Mouse (Mus musculus): Measurements from ENCODE around the gene Gli2.

Gene Gli2

DNA sequence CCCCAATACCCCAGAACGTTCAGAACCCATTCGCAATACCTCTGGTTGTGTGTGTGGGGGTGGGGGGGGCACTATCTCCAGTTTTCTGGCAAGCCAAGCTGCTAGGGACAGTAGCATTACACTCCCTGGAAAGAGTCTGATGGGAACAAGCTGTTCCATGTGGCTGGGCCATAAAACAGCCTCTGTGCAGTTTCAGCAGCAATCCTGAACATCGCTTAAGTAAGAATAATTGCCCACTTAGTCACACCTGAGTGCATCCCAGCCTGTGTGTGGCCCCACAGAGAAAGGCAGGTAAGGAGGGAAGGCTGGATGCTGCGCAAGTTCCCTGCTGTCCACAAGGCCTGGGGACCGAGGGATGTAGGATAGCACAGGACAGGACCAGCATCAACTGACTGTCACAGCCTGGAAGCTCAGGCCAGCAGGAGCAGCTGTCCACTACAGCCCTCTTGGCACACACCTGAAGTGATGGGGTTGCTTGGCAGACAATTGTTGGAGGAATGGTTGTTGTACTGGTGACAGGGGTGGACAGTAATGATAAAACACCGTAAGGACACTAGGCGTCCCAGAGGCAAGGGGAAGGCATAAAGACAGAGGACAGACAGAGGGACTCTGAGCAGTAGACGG, 58.8 kb downstream of the Gli2 start:
- no peak for DNase-seq

DNA sequence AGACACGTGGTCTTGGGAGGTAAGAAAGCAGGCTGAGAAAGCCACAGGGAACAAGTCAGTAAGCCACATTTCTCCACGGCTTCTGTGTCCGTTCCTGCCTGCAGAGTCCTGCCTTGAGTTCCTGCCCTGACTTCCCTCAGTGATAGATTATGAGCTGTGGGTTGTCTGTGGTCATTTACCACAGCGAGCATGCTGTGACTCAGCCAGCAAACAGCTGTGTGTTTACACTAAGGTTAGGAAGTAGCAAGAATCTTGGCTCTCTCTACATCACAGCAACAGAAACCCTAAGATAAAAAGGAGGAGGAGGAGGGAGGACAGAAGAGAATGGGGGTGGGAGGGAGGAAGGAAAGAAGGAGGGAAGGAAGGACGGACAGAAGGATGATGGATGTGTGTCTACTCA, 59.6 kb downstream of the Gli2 start:
- DNase-seq = no peak

DNA sequence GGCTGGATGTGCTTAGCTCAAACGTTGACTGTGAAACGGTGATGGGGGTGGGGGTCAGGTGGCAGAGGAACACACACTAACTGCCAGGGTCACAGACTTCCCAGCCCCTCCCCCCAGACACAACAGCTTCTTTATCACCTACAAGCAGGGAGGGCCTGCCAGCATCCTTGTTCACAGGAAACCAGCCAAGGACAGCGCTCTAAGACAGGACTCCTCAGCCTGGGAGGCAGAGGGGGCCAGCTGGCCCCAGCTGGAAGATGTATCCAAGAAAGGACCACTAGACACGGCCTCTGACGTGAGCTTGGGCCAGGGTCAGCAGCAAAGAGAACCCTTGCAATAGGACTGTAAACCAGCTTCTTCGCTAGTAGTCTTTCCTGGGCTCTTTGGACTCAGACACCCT, 65.1 kb downstream of the Gli2 start:
- no peak for DNase-seq

DNA sequence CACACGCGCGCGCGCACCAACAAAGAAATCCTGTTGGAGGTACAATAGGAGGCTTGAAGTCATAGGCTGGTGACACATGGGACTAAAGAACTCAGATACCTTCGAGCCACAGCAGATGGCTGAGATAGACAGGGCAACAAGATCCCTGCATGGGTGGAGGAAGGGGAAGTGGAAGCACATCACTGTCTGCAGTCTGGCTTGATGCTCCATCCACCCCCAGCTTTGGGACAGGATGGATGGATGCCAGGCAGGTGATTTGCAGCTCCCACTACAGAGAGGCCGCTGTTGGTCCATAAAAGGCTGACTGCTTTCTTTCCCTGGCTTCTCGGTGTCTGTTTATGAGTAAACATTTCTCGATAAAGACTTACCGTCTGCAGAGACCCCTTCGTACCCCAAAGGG, 65.9 kb downstream of the Gli2 start:
- DNase-seq = no peak

DNA sequence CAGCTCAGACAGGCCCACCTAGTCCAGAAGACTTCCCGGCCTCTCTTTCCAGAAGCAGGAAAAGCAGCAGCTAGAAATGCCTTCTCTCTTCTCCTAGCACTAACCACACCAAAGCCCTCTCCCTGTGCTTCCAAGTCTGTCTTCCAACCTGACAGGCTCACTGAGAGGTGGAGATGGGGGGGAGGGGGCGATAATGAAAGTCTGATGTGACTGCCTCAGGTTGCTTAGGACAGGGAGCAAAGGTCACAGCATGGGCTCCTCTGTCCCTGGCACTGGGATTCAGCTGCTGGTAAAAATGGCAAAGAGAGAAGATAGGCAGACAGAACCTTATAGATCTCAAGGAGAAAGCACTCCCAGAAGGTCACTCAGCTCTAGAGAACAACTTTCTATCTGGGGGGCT, 70.0 kb downstream of the Gli2 start:
- no peak for DNase-seq

DNA sequence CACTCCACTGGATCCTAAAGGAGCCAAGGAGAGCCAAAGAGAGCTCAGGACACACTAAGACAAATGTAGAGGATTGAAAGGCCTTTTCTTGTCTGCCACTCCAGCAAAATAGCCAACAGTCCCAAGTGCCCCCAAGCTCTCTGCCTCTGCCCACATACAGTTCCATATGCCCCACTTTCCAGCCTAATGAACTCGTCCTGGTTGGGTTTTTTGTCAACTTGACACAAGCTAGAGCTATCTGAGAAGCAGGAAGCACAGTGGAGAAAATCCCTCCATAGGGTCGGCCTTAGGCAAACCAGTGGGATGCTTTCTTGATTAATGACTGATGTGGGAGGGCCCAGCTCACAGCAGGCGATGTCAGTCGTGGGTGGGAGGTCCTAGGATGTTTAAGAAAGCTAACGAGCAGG, 70.6 kb downstream of the Gli2 start:
- no peak for DNase-seq

DNA sequence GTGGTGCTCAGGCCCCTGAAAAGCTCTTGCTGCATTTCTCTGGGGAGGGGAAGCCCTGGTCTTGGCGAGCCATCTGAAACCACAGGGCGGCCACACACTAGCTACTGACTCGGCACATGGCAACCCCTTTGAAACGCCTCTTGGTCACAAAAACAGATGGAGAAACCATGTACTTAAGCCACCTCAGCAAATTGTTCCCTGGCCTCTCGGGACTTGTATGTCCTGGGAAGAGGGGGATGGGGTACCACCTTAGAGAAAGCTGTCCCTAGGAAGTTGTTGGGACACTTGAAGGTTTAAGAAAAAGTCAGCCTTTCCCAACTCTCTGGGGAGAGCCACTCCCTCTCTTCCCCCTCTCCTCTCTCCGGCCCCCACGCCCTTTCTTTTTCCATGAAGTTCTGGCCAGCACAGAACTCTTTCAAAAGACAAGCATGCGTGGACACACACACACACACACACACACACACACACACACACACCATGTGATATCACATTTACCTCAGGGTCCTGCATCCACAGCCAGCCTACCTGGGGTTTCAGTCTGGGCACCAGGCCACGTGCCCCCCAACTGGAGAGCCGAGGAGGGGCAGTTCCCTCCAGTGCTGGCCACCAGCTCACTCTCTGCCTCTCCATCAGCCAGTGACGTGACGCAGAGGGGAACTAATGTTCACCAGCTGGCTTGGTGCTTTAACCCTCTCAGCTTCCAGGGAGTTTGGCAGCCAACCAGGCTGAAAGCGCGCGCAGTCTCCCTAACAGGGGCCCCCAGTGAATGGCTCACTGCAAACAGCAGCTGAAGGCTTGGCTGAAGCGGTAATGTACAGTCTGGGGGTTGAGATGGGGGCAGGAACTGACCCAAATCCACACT, 71.2 kb downstream of the Gli2 start:
- DNase-seq = peak; percentile 72

DNA sequence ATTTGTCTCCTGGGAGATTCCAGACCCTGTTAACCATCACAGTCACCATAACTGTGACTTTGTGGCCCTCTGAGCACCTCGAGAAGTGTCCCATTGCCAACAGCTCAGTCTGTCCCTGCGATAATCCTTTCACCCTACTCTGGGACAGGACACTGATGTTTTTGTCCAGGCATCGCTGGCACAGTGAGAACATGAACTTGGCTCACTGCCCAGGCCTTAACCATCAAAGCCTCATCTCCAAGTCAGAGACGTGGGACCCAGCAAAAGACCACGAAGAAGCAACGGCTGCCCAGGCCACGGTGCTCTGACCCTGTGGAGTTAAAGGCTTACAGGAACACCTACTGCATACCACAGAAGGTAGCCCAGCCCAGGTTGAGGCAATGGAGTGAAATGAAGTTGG, 72.8 kb downstream of the Gli2 start:
- peak; percentile 28 for DNase-seq

DNA sequence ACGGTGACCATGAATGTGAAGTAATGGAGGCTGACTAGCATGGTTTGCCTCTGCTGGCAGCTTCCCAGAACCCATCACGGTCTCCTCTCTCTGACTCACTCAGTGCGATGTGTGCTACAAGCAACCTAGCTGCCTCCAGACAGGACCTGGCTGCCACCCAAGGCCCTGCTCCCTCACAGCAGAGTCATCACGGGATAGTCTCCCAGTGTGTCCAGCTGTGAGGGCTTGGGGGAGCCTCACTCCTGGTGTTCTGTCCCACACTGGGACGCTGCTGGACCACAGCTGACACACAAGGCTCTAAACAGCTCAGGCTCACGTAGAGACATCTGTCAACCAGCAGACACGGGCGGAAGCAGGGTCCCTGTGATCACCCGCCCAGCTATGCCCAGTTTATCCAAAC, 76.8 kb downstream of the Gli2 start:
- peak; percentile 51 for DNase-seq

DNA sequence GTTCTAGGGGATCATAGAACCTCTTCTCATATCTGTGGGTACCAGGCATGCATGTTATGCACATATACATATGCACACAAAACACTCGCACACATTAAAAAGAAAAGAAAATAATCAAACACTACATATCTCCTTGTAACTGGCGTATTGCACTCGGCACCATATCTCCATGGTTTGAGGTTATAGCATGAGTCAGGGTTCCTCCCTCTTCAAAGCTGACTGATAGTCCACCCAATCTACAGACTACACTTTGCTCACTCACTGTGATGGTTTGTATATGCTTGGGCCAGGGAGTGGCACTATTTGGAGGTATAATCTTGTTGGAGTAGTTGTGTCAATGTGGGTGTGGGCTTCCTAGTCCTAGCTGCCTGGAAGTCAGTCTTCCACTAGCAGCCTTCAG, 78.0 kb downstream of the Gli2 start:
- DNase-seq = no peak

DNA sequence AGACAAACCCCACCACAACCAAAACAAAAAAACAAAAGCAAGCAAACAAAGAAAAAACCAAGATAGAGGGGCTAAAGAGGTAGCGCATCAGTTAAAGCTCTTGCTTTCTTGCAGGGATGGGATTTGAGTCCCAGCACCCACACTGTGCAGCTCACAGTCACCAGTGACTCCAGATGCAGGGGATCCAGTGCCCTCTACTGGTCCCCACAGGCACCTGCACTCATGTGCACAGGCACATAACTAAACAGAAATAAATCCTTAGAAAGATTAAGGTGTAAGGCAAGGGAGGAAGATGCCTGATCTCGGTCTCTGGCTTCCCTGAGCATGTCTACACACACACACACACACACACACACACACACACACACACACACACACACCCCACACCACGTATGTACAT, 83.4 kb downstream of the Gli2 start:
- DNase-seq = no peak

DNA sequence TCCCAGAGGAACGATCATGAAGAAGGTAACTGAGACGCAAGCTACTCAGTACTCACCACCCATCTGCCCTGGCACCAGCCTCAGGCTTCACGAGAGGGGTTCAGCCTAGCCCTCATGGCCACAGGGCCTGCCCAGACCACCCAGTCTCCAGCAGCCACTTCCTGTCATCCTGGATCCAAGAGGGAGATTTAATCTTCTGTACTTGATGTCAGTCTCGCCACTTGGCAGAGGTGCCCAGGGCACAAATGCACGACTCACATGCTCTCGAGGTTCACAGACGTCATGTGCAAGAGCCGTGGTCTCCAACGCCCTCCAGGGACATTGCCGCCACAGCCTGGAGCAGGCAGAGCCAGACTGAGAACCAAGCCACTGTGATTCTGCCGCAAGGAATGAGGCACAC, 84.0 kb downstream of the Gli2 start:
- no peak for DNase-seq

DNA sequence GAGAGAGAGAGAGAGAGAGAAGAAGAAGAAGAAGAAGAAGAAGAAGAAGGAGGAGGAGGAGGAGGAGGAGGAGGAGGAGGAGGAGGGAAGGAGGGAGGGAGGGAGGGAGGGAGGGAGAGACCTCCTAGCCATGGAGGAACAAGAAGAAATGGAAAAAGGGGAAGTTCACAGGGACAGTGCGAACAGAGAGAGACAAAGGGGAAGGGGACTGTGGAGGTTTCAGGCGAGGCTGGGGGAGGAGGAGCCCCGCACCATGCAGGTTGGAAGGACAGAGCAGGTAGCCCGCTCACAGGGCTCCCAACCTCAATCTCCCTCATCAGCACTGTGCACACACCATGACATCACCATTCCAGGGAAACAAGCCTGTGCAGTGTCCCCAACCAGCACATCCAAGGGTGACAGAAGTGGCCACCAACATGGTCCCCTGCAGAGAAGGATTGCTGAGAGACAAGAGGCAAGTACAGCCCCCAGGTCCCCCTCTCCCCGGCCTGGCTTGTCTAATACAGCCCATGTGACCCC, 84.7 kb downstream of the Gli2 start:
- DNase-seq = no peak

DNA sequence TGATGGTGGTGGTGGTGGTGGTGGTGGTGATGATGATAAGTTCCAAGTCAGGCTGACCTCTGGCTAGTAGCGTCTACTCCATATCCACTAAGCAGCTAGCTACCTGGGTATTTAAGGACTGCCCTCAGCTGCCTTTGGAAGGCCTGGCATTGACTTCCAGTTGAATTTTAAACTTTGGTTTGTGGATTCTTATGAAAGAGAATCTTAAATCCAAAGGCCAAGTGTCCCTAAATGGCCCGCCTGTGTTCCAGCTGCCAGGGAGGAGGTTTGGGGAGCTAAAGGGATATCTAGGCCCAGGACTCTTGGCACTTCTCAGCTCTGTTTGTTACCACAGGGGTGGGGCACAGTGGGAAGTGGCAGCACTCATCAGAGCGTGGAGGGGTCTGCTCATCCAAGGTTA, 85.4 kb downstream of the Gli2 start:
- no peak for DNase-seq

DNA sequence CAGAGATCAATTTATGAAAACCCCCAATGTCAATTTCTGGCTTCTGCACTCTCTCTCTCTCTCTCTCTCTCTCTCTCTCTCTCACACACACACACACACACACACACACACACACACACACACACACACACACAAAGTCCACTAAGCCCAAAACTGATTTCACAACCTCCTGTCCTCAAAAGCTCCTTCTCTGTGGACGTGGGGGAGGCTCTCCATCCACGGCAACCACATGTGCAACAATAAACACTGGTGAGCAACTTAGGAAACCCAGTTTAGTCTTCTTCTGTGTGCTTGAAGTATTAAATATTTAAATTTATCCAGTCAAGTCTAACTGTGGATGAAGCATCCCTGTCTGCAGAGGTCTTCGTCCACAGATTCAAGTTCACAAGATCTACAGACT, 86.1 kb downstream of the Gli2 start:
- DNase-seq = no peak

DNA sequence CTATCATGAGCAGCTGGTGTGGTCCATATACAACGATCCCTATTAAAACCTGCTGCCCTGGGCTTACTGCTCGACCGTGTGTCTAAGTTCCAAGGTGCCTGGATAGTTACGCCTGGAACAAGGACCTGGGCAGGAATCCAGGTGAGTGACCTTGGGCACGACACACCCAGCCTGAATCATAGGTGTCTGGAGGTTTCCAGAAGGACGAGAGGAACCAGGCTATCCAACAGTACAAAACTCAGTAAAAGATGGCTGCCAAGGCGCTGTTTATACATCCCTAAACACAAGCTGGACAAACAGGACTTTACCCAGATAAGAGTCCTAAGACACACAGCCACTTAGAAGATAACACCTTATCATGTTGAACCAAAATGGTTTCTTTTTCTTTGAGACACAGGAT, 94.8 kb downstream of the Gli2 start:
- no peak for DNase-seq

DNA sequence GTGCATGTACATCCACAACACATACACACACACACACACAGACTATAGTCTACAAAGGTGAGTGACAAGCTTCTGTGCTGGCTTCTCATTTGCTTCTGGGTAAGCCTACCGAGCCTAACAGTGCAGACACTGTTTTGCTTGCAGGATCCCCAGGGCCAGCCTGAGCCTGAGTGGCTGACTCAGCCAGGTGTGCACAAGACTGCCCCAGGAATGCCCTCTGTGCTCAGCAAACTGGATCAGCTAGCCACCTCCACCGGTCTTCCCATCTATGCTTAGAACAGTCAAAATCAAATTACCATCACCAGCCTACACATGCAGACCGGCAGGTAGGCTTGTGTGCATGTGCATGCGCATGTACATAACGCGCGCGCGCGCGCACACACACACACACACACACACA, 97.6 kb downstream of the Gli2 start:
- DNase-seq = no peak

DNA sequence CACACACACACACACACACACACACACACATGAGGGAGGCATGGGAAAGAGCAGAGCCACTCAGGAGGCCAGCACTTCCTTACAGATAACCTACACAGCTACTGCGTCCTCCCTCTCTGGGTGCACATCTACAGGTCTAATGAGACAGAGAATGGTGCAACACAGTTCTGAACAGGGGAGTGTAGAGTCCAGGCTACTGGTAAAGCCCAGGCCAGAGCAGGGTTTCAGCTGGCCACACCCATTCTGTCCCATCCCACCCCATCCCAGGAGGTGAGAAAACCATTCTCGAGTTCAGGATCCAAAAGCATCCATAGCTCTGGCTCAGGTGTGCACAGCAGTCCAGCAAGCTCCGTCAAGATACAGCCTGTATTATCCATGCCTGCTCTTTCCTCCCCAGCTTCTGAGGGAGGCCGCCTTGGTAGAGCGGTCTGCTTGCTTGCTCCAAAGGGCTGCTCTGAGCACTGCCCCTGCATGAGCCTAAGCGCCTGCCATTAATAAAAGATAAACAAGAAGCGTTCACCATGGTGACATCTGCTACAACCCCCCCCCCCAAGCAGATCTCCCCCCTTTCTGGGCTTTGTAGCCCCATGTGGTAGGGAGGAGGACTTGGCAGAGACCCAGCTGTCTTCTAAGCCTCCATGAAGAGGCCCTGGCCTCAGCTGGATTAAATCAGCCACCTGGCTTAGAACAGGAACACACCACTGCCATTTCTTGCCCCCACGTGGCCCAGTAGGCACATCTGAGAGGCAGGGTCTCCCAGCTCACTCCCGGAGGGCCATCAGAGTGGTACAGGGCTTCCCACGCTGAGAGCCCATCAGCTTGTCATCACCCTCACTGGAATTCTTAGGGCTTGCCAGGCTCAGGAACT, 98.8 kb downstream of the Gli2 start:
- peak; percentile 49 for DNase-seq

DNA sequence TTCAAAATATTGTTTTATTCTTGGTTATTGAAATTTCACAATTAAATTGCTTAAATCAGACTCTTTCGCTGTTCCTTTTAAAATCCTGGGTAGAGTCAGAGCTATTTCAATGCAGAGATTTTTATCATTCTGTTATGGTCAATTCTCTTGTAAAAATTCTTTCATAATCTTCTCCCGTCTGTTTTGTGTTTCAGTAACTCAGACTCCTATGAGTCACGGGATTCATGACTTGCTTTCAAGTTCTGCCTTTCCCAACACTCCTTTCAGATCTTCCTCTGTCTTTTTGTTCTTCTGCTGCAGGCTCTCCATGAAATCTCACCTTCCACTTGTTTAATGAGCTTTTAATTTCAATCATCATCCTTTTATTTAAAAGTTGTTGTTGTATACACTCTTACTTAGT, 100.4 kb downstream of the Gli2 start:
- no peak for DNase-seq

DNA sequence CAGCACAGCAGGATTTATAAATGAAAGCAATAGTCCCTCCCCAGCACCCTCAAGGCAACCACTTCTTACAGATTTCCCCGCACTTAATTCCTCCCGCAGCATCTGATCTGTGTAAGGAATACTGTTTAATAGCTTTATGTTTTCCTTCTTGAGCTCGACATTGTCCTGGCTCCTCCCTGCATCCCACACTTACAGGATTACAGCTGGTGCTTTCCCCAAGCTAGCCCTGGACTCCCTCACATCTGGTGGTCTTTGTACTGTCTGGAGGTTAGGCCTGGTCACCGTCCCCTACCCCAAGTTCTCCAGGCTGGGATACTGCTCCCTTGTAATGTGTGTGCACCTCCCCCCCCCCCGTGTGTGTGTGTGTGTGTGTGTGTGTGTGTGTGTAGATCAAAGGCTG, 101.1 kb downstream of the Gli2 start:
- no peak for DNase-seq

DNA sequence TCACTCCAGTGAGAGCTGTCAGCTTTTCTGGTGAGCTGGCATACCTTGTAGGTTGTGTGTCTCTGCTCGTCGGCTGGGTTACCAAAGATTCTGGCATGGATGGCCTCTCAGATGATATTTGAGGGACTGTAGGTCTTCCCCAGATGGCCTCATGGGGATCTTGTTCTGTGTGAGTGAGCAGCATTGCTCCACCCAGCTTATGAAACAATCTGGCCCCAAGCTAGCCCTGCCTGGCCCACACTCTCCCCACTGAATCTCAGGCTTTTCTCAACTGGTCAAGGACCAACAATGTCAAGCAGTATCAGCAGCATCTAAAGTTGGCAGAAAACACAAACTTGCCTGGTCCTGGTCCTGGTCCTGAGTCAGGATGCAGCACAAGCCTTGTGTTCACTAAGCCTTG, 105.0 kb downstream of the Gli2 start:
- no peak for DNase-seq

DNA sequence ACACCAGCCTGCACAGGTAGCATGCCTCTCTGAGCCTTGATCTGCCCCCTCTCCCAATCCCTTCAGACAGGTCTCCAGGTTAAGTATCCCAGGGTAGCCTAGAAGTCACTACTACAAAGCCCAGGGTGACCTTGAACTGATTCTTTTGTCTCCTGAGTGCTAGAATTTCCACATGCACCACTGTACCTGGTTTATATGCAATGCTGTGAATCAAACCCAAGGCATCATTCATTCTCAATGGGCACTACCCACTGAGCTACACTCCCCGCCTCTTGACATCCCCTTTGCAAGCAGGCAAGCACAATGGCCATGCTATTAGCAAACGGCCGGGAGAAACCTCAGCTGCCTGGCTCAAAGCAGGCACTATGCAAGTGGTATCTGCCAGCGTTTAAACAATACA, 106.2 kb downstream of the Gli2 start:
- no peak for DNase-seq

DNA sequence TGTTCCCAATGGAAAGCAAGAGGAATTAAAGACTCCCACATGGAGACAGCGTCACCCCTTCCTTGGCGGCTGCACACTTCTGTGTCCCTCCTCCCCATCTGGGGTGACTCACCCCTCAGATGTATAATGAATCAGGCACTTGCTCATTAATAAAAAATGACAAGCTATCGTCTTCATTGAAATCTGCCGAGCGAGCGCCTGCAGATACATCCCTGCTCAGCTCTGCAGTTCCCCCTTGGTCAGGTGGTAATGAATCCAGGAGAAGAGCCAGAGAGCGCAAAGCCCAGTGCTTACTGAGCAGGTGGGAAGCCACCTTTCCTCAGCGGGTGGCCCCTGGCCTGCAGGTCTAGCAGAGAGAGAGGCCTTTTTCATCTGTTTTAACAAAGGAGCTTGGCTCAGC, 112.1 kb downstream of the Gli2 start:
- DNase-seq = no peak
